Mouse (Mus musculus) spleen, adult 2 months (tissue): ENCODE data around the gene Zfp866.

Source experiments
- CTCF ChIP-seq: fragments of 200-500 bp; IDR thresholded peaks from 2 replicates; pipeline ENCODE4 v1.5.1; 2011; ENCODE audit warnings: mild to moderate bottlenecking, inconsistent platforms; ENCODE audit not compliant: insufficient read depth, insufficient read length, insufficient replicate concordance; ENCODE audit errors: extremely low read depth
- POLR2A ChIP-seq: fragments of 200-500 bp; IDR thresholded peaks from 2 replicates; pipeline ENCODE4 v1.6.1; 2011; ENCODE audit warnings: low read depth, low read length, inconsistent platforms

- TF ChIP-seq CTCF: no peak
- TF ChIP-seq POLR2A: no peak
These were observed 3.9 kb upstream of the Zfp866 start for GRCm38 (mm10) chr8:69794901-69795300.
